Mouse (Mus musculus): Measurements from ENCODE around the gene Snai1. TPM values are rescaled to one million over a fixed set of nuclear protein-coding genes. Genes with fewer than 3 reads are reported as not detected.

The Snai1 gene
- total RNA-seq, 1 experiment from 2014 or later, result 12.8 TPM

DNA sequence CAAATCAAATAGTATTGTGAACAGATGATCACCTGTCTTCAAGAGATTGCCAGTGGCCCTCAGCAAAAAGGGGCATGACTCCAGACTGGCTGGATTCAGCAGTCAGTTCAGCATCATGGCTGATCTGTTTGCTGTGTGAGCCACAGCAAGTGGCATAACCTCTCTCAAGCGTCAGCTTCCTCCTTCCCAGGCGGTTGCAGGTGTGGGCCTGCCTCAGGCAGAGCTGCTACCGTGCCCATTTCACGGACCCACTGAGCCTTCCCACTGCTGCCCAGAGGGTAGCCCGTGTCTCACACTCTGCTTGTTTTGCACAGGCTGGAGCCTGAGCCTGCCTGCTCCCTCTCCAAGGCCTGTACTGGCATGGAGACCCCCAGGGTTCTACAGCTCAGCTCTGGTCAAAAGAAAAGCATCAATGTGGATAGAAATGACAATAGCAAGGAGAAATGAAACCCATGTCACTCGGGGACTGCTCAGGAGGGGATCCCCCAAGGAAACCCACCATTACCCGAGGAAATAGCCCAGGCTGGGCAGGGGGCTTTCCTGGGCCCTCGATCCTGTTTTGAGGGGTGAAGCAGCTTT lies 13.4 kb downstream of the Snai1 start:
- no peak for DNase-seq

DNA sequence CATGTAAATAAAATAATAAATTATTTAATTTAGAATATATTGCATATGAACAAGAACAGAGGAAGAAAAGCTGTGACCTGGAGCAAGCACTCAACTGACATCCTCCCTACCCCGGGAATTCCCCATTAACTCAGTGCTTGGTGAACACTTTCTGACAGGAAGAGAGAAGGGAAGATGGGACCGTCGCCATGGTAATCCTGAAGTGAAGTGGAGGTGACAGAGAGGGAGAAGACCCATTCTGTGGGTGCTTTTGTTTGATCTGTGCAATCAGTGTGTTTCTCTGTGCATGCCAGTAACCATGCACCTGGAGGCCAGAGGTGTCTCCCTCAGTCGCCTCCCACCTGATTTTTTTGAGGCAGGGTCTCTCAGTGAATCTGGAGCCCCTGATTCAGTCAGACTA lies 14.3 kb downstream of the Snai1 start:
- no peak for DNase-seq

DNA sequence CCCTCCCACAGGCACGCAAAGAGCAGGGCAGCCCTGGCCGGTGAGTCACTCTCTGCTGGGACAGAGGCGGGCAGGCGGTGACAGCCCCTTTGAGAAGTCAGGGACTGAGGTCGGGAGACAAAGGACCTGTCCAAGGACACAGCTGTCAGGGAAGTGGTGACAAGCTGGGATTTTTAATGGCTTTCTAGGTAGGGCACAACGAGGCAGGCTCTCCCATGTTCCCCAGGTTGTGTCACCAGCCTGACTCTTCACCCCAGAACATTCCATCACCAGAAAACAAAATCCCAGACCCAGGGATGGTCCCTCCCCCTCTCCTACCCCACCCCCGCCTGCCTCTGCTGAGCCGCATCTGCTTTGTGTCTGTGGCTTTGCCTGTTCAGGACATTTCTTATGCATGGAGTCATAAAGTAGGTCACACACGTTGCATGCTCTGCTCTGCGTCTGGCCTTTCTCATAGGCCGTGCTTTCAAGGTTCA lies 15.0 kb downstream of the Snai1 start:
- DNase-seq, result peak; percentile 76

GRCm38 (mm10) chr2:167555766-167556165 lies 17.8 kb downstream of the Snai1 start:
- DNase-seq, result no peak

GRCm38 (mm10) chr2:167559413-167559812 lies 21.4 kb downstream of the Snai1 start:
- no peak for DNase-seq

GRCm38 (mm10) chr2:167562101-167562500 lies 24.1 kb downstream of the Snai1 start:
- peak; percentile 51 for DNase-seq

DNA sequence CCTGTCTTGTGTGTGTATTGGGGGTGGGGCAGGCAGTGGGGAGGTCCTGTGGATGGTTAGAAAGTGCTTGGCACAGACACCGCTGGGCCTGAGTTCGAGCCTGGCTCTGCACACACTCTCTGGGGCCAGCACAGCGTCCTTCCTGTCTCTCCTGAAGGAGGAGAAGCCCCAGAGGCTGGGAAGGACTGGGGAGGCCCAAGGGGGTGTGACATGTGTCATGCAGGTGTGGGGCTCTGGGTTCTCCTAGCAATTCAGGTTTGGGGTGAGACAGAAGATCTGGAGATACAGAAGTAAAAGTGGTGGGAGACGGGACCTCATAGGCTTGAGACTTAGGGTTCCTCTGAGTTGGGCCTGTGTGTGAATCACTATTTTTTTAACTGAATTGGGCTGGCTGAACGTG lies 25.0 kb downstream of the Snai1 start:
- no peak for DNase-seq

- no peak for DNase-seq
Observed at GRCm38 (mm10) chr2:167563703-167564102, 25.7 kb downstream of the Snai1 start.

DNA sequence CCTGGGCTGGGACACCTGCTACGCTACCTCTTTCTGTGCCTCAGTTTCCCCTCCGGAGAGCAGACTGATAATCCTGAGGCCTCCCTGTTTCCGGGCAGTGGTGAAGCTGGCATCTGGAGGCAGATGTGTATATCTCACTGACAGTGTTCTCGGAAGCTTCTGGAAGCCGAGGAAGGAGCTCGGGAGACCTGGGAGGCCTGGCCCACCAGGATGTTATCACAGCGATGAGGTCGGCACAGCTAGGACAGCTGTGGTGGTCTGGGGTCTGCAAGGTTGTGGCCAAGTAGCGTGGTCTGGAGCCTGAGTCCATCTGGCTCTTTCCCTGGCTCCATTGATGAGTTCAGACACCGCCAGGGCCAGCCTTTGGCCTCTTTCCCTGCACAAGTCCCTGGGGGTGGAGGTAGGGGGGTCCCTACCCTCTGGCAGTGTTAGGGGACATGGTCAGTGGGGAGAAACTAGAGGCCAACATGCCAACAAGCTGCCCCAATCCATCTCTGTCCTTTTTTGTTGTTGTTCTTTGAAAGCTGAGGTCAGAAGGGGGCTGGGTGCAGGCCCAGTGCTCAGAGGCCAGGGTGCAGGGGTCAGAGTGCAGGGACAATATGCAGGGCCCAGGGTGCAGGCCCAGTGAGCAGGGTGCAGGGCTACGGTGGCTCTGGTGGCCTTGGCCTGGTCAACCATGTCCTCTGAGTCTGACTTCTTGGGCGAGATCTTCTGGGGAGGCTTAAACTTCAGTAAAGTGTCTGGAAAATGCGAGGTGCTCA lies 26.7 kb downstream of the Snai1 start:
- DNase-seq, result no peak

DNA sequence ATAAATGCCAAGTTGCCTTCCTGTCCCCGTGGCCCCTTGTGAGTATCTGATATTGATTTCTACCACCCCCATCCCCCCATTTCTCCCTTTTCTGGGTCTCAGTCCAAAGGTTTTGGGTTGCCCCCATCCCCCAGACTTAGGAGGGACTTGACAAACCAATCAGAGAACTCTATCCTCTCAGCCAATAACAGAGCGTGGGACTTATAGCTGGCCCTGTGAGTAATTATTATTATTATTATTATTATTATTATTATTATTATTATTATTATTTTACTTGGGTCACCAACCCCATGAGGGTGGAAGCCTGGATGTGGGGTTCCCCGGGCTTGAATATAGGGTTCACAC lies 27.3 kb downstream of the Snai1 start:
- DNase-seq, result no peak

- DNase-seq, result no peak
Observed at GRCm38 (mm10) chr2:167565682-167566081, 27.7 kb downstream of the Snai1 start.

GRCm38 (mm10) chr2:167568112-167568511 lies 30.1 kb downstream of the Snai1 start:
- no peak for DNase-seq

DNA sequence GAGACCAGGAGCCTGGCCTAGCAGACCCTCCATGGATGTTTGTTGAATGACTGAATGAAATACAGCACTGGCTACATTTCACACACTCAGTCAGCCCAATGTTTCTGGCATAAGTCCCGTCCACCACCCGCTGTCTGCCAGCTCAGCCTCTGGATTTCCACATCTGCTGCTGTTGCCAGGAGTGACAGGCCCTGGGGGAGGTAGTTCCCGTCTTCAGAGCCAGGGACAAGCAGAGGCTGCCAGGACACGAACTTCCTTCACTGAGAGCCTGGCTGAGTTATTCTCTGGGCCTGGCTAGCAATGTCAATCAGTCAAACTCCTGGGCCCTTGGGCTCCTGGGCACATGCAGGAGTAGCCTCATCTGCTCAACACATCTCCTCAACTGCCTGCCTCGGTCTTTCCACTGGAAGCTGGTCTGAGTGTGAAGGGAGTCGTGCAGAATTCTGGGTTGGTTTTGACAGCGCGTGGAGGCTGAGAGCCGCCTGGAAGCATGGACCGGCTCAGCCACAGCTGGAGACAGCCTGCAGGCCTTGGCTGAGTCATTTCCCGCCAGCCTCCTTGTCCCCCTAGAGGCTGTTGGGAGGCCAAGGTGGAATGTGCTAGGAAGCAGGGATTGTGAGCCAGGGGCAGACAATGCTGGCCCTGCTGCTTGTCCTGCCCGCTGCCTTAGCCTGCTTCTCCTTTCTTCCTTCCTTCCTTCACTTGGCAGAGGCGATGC lies 32.1 kb downstream of the Snai1 start:
- peak; percentile 83 for DNase-seq

DNA sequence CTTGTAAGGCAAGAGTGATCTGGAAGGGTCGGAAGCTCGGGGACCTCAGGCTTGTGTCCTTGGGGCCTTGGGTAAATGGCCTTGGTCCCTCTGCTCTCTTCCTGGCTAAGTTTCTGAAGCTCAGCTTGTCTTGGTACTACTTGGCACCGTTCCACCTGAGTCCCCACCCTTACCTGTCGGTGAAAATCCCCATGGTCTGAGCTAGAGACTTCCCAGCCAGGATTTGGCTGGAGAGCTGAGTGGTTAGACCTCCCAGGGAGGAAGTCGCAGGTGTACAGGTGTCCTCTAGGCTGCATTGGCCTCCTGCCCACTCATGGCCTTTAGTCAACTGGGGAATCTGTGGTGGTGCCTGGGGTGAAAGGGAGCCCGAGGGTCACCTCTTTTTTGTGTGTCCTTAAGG lies 32.8 kb downstream of the Snai1 start:
- DNase-seq, result no peak

- DNase-seq, result no peak
Observed at GRCm38 (mm10) chr2:167571442-167572220, 33.6 kb downstream of the Snai1 start.

- peak; percentile 73 for DNase-seq
Observed at GRCm38 (mm10) chr2:167574814-167575213, 36.8 kb downstream of the Snai1 start.

GRCm38 (mm10) chr2:167575581-167575980 lies 37.6 kb downstream of the Snai1 start:
- DNase-seq, result no peak

- DNase-seq, result no peak
Observed at GRCm38 (mm10) chr2:167576121-167576620, 38.2 kb downstream of the Snai1 start.

- DNase-seq, result no peak
Observed at GRCm38 (mm10) chr2:167577186-167577785, 39.3 kb downstream of the Snai1 start.

DNA sequence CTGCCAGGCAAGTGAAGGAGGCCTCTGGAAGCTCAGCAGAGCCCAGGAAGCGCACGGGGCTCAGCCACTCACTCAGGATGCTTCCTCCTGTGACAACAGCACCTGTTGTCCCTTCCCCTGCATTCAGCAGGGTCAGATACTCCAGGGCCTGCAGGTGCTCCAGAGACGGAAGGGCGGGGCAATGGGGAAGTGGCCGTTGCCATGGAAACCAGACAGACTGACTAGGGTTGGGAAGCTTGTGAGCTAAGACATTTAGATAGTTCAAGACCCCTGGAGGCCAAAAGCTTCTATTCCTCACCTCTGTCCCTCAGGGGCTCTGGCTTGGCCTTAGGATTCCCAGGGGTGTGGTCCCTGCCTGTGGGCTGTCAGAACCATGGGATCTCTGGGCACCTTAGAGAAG lies 40.5 kb downstream of the Snai1 start:
- no peak for DNase-seq

GRCm38 (mm10) chr2:167583161-167583952 lies 45.4 kb downstream of the Snai1 start:
- DNase-seq, result no peak
